Mouse (Mus musculus) E14TG2a.4 (cell line): ENCODE results near the gene Pde1c.

Source experiments
- H3K27me3 ChIP-seq: 2 replicates; pipeline ENCODE4 v1.6.1; 2014; ENCODE audit warnings: low read length, control low read depth; ENCODE audit not compliant: insufficient read depth
- H3K36me3 ChIP-seq: 2 replicates; pipeline ENCODE4 v1.6.1; 2014; ENCODE audit warnings: low read length, control low read depth; ENCODE audit not compliant: insufficient read depth
- H3K4me1 ChIP-seq: replicated peaks from 2 replicates; pipeline ENCODE4 v1.6.1; 2014; ENCODE audit warnings: low read depth, low read length, control low read depth
- H3K4me3 ChIP-seq: replicated peaks from 2 replicates; pipeline ENCODE4 v1.5.1; 2014; ENCODE audit warnings: mild to moderate bottlenecking, low read length
- H3K9me3 ChIP-seq: 2 replicates; pipeline ENCODE4 v1.6.1; 2014; ENCODE audit warnings: low read length, control low read depth
- CTCF ChIP-seq: conservative IDR thresholded peaks from 2 replicates; pipeline ENCODE4 v1.5.1; 2014; ENCODE audit warnings: low read length
- NANOG ChIP-seq: IDR thresholded peaks from 2 replicates; pipeline ENCODE4 v1.6.1; 2014; ENCODE audit warnings: borderline replicate concordance, low read length, mixed read lengths
- POU5F1 ChIP-seq: IDR thresholded peaks from 2 replicates; pipeline ENCODE4 v1.6.1; 2014; ENCODE audit warnings: low read length, borderline replicate concordance

The Pde1c gene

DNA sequence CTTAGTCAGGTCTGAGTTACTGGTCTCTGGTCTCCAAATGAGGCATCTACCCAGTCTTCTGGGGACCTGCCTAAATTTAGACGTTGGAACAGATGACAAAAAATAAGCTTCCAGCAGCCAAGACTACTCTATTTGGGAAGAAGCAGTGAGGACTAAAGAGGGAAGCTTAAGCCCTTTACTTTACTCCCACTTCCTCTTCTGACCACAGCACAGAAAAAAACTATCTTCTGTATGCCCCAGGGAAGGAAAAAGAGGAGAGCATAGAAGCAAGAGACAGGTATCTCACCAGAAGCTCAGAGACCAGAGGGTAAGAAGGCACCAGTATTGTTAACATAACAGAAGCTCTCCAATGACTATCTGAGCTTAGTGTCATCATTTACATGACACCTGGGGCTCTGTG, 410.7 kb downstream of the Pde1c start:
- H3K4me3 ChIP-seq = no peak overlapping the region
- no peaks in the 10 kb centered on the region for H3K27me3 ChIP-seq
- TF ChIP-seq NANOG = no peak
- TF ChIP-seq CTCF = no peak
- TF ChIP-seq POU5F1 = no peak
- no peaks in the 10 kb centered on the region for H3K36me3 ChIP-seq
- H3K4me1 ChIP-seq = no peaks in the 10 kb centered on the region
- H3K9me3 ChIP-seq = peaks cover 34% of the 10 kb centered on the region

DNA sequence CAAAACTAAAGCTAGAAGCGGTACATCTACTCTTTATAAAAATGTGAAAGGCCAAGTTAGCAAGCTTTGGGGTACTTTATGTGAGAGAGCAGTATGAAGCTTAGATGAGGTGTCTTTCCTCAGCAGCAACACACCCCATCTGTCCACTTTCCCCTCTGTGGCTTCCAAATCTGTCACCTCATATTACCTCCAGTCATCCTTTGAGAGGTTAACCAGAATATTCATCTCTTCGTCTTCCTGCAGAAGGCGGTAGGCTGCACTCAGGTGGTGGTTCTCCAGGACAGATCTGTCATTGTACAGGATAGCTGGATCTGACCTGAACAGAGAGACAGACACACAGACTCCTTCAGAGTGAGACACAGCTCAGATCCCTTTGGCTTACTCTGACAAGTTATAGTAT, 412.1 kb downstream of the Pde1c start:
- TF ChIP-seq POU5F1 (no peak), NANOG (no peak), CTCF (no peak)
- Histone ChIP-seq H3K27me3 (no peaks in the 10 kb centered on the region), H3K36me3 (no peaks in the 10 kb centered on the region), H3K9me3 (peaks cover 21% of the 10 kb centered on the region), H3K4me3 (no peak overlapping the region), H3K4me1 (no peaks in the 10 kb centered on the region)

DNA sequence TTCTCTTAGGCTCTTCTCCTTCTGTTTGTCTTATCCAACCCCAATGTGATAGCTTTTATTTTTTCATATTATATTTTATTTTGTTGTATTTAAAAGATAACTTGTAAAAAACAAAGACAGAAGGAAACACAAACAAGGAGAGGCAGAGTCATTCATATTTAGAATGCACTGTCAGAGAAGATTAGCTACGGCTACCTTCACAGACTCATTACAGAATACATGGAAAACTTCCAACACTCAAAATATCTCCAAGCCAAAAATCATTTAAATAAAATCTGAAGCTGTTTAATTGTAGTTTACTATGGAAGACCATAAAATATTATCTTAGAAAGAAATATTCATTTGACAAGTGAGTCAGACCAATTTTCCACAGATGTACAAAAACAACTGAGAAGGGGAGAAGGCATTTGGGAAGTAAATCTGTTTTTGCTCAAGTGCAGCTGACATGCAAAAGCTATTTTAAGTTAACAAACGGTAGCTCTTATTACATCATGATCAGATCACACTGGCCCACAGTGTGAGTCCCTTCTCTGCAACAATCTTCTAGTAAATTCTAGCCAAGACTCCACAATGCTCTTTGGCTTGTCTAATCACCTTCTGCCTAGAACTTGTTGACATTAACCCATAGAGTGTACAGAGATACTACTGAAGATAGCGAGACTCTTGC, 438.3 kb downstream of the Pde1c start:
- TF ChIP-seq CTCF = no peak
- TF ChIP-seq NANOG = no peak
- no peak for TF ChIP-seq POU5F1
- no peaks in the 10 kb centered on the region for H3K4me1 ChIP-seq
- no peaks in the 10 kb centered on the region for H3K9me3 ChIP-seq
- H3K27me3 ChIP-seq = no peaks in the 10 kb centered on the region
- H3K4me3 ChIP-seq = no peak overlapping the region
- no peaks in the 10 kb centered on the region for H3K36me3 ChIP-seq

DNA sequence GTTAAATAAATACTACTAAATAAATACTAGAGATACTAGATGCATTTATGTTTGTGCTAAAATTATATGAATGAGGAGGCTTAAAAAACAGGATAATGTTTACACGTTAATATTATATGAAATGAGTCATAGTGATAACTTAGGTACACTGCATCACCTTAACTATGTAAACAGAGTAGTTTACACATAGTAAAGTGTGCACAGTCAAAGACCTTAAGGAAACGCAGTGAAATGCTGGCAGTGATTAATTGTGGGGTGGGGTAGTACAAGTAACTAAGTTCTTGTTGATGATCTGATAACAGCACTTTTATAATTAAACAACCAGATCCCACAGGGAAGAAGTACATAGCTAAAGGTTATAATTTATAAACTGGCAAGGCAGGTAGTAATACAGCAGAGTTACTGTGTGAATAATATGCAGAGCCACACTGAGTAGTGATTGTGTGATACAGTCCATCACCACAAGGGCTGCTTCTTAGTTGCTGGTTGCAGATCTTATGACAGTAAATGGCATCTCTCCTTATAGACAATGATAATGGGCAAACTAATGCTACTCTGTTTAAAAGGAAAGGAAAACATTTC, 469.3 kb downstream of the Pde1c start:
- no peak overlapping the region for H3K4me3 ChIP-seq

DNA sequence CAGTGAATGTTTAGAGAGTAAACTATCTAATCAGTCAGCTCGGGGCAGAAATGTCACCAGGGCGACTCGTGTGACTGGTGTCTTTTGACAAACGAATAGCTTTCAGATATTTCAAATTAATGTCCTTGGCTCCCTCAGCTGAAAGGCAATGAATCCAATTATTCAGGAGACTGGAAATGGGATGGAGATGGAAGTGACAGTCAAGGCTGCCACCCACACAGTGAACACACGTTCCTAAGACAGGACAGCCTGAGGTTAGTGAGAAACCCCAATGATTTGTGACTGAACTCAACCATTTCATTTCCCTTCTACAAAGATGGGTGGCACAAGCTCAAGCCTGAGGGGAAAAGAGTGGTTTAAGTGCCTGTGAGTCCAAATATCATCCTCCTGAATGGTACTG, 470.5 kb downstream of the Pde1c start:
- Histone ChIP-seq H3K27me3 (no peaks in the 10 kb centered on the region), H3K4me1 (no peaks in the 10 kb centered on the region), H3K4me3 (no peak overlapping the region), H3K9me3 (peaks cover 9% of the 10 kb centered on the region), H3K36me3 (no peaks in the 10 kb centered on the region)
- TF ChIP-seq POU5F1 = no peak
- no peak for TF ChIP-seq NANOG
- no peak for TF ChIP-seq CTCF

More for the DNA sequence above, 469.3 kb downstream of the Pde1c start:
- Histone ChIP-seq H3K27me3 (no peaks in the 10 kb centered on the region), H3K4me1 (no peaks in the 10 kb centered on the region), H3K9me3 (peaks cover 9% of the 10 kb centered on the region), H3K36me3 (no peaks in the 10 kb centered on the region)
- TF ChIP-seq POU5F1 = no peak
- no peak for TF ChIP-seq CTCF
- TF ChIP-seq NANOG = no peak

DNA sequence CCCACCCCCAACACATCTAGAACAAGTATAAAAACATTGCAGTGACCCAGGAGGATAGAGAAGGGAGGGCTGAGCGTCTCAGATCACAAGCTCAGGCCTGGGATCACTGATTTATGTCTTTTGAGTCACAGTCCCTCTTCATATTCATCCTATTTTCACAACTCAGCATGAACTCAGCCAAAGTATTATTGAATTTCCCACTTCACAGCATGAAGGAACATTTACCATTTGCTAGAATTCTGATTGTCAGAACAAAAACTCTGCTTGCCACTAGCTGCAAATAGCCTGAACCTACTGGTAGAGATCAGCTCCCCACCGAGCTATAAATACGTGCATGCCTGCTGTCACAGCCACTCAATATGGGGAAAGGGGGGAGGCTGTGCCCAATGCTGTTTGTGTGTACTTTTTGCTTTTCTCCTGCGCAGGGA, 492.5 kb downstream of the Pde1c start:
- TF ChIP-seq POU5F1 = no peak
- TF ChIP-seq CTCF = no peak
- no peak for TF ChIP-seq NANOG
- H3K36me3 ChIP-seq = no peaks in the 10 kb centered on the region
- H3K9me3 ChIP-seq = no peaks in the 10 kb centered on the region
- H3K4me1 ChIP-seq = no peaks in the 10 kb centered on the region
- no peaks in the 10 kb centered on the region for H3K27me3 ChIP-seq
- no peak overlapping the region for H3K4me3 ChIP-seq

DNA sequence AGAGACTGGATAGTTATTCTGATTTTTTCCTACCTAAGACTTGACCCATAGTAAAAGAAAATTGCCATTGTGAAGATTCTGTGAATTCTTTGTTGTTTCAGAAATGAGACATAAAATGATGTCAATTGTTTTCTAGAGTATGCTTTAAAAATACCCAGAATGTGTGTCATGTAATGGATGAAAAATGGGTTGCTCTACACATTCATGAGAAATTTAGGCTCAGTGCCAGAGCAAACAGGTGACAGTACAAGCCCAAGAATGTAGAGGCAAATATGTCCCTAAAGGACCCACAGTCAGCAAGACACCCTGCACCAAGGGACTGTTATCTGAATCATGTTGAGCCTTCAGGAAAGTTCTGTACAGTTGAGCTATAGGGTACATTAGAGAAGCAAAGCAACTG, 500.4 kb downstream of the Pde1c start:
- Histone ChIP-seq H3K4me3 (no peak overlapping the region), H3K36me3 (no peaks in the 10 kb centered on the region), H3K4me1 (no peaks in the 10 kb centered on the region), H3K9me3 (no peaks in the 10 kb centered on the region), H3K27me3 (no peaks in the 10 kb centered on the region)
- TF ChIP-seq CTCF = no peak
- no peak for TF ChIP-seq POU5F1
- TF ChIP-seq NANOG = no peak

DNA sequence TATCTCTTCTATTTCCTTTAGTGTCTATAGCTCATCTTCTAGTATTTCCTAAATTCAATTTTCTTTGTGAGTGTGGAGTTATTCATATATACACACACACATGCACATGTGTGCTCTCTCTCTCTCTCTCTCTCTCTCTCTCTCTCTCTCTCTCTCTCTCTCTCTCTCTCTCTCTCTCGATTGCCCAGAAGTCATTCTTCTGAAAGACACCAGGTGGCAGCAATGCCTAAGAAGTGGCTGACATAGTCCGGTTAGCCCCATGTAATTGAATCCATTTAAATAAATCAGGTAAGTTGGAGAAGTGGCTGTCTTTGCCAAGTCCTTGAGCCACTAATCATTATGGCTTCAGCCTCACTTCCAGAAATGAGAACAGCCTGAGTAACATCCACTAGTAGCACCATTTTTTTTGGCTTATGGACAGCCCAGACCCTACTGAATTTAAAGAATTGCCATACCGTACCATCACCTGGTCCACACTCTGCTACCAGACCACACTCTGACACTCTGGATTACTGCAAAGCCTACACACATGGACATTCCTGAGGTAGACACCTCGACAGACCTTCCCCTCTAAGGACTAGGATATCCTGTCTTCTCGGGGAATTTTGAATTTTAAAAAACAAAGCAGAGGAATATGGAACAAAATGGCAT, 502.1 kb downstream of the Pde1c start:
- Histone ChIP-seq H3K4me3 (no peak overlapping the region), H3K9me3 (no peaks in the 10 kb centered on the region), H3K4me1 (no peaks in the 10 kb centered on the region), H3K36me3 (no peaks in the 10 kb centered on the region), H3K27me3 (no peaks in the 10 kb centered on the region)
- no peak for TF ChIP-seq NANOG
- no peak; the same call in 1 of the 2 replicates for TF ChIP-seq CTCF
- no peak for TF ChIP-seq POU5F1

DNA sequence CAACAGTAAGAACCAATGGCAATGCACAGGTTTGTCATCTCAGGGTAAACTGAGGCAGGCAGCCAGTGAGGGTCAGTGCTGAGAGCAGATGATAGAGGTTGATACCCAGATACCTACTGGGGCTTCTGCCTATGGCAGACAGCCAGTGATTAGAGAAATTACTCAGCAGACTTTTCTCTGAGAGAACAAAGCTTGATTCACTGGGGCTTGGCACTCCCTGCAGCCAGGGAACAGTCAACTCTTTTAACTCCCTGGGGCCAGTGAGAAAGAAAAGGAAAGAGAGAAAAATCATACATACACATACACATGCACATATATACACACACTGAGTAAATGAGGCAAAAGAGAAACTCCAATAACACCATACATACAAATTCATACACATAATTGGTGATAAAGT, 505.2 kb downstream of the Pde1c start:
- H3K36me3 ChIP-seq = no peaks in the 10 kb centered on the region
- no peak overlapping the region for H3K4me3 ChIP-seq
- TF ChIP-seq NANOG (no peak), POU5F1 (no peak), CTCF (no peak)
- H3K9me3 ChIP-seq = no peaks in the 10 kb centered on the region
- no peaks in the 10 kb centered on the region for H3K4me1 ChIP-seq
- no peaks in the 10 kb centered on the region for H3K27me3 ChIP-seq
